31 mouse cellular contexts compared by ENCODE assay signal in genomic region chr4:88935316-88935715, GRCm38 (mm10). TPM values are rescaled to one million over a fixed set of nuclear protein-coding genes. Genes with fewer than 3 reads are reported as not detected.
A peak's percentile ranks its signal among the peaks of the same experiment; 100 is the strongest.
DNase-seq lines count a peak whose midpoint lies in the region; ATAC-seq lines count a peak whose summit lies in the region.
"Had no signal": no experiment of that assay in that cellular context is flagged by ENCODE, and none has a peak within 500 bp of the region (broad histone marks: within the 10 kb centered on the region; RNA-seq: fewer than 3 reads in every experiment).

No protein-coding gene starts in this region.

- peaks cover 25% of the 10 kb centered on the region for H3K27me3 ChIP-seq in embryonic facial prominence, embryonic 15.5 days
- peaks cover 12% of the 10 kb centered on the region; the same call in 1 of the 2 replicates for H3K27me3 ChIP-seq in intestine, embryonic 16.5 days (replicated peaks; ENCODE audit: control insufficient read depth, insufficient read depth, low read length)
- H3K27me3 ChIP-seq in hindbrain, embryonic 10.5 days (ENCODE audit: insufficient read depth, poor library complexity, severe bottlenecking) = peaks cover 53% of the 10 kb centered on the region

- 0 out of 2 replicates have a peak overlapping the region, but pooled peaks have one; percentile 21 for H3K4me2 ChIP-seq in embryonic facial prominence, embryonic 15.5 days (replicated peaks)
- peak overlapping the region; percentile 27 for H3K4me2 ChIP-seq in intestine, embryonic 16.5 days (ENCODE audit: low read depth, low read length)
- H3K4me2 ChIP-seq: heart, embryonic 11.5 days; hindbrain, embryonic 12.5 days; liver, embryonic 13.5 days; lung, embryonic 15.5 days; midbrain, embryonic 11.5 days had no signal

- ATAC-seq in embryonic facial prominence, embryonic 15.5 days (ENCODE audit: insufficient number of reproducible peaks, low FRiP score, low TSS enrichment, low read depth) = no peak
- ATAC-seq in intestine, embryonic 16.5 days = no peak
- ATAC-seq: CD4-positive, CD25-positive, alpha-beta regulatory T cell, adult 4 months; forebrain, postnatal 0 days had no signal

- no peak overlapping the region for H3K27ac ChIP-seq in embryonic facial prominence, embryonic 15.5 days (replicated peaks)
- H3K27ac ChIP-seq in intestine, embryonic 16.5 days (ENCODE audit: low read length) = peak overlapping the region; percentile 84
- no peak overlapping the region for H3K27ac ChIP-seq in hindbrain, embryonic 10.5 days
- H3K27ac ChIP-seq: forebrain, embryonic 10.5 days; hindbrain, embryonic 12.5 days; liver, embryonic 13.5 days; lung, embryonic 15.5 days had no signal

- H3K4me1 ChIP-seq in embryonic facial prominence, embryonic 15.5 days = peaks cover 8% of the 10 kb centered on the region
- peaks cover 3% of the 10 kb centered on the region; the same call in 1 of the 2 replicates for H3K4me1 ChIP-seq in intestine, embryonic 16.5 days (ENCODE audit: control insufficient read depth, insufficient read depth, low read length)
- peaks cover 11% of the 10 kb centered on the region for H3K4me1 ChIP-seq in hindbrain, embryonic 10.5 days (replicated peaks)

- no peaks in the 10 kb centered on the region for H3K9me3 ChIP-seq in embryonic facial prominence, embryonic 15.5 days (replicated peaks)
- no peaks in the 10 kb centered on the region for H3K9me3 ChIP-seq in intestine, embryonic 16.5 days (ENCODE audit: control insufficient read depth, low read length)
- H3K9me3 ChIP-seq in hindbrain, embryonic 10.5 days = no peaks in the 10 kb centered on the region
- H3K9me3 ChIP-seq: forebrain, embryonic 10.5 days; hindbrain, embryonic 12.5 days; liver, embryonic 13.5 days; lung, embryonic 15.5 days had no signal

- peak overlapping the region; percentile 8 for H3K4me3 ChIP-seq in embryonic facial prominence, embryonic 15.5 days (replicated peaks)
- peak overlapping the region; percentile 25 for H3K4me3 ChIP-seq in intestine, embryonic 16.5 days (ENCODE audit: low read length)
- no peak overlapping the region for H3K4me3 ChIP-seq in hindbrain, embryonic 10.5 days
- H3K4me3 ChIP-seq: forebrain, embryonic 10.5 days; hindbrain, embryonic 12.5 days; liver, embryonic 13.5 days; lung, embryonic 15.5 days had no signal

- DNase-seq in retina, postnatal 1 day = peak; percentile 10
- no peak for DNase-seq in retina, embryonic 14.5 days (ENCODE audit: low spot score)
- DNase-seq in hindbrain, embryonic 10.5 days (ENCODE audit: low spot score) = no peak
- DNase-seq in layer of hippocampus, postnatal 14 days (ENCODE audit: low spot score in 2 of 2) = no peak
- DNase-seq in gastrocnemius, postnatal 4 days (ENCODE audit: low spot score in 2 of 2) = no peak
- DNase-seq in gastrocnemius, postnatal 25 days = no peak
- DNase-seq: adrenal gland, postnatal 36 days; cerebellum, adult 18-20 months; cerebellum, postnatal 36 days; forebrain, postnatal 0 days; heart, postnatal 10 days; kidney, adult 11 months; layer of hippocampus, postnatal 36 days; left cerebral cortex, postnatal 4 days; liver, embryonic 13.5 days; lung, postnatal 4 days; right cerebral cortex, adult 18-20 months; spleen, adult 18-20 months had no signal

- H3K9ac ChIP-seq in embryonic facial prominence, embryonic 15.5 days = no peak overlapping the region
- H3K9ac ChIP-seq in intestine, embryonic 16.5 days (ENCODE audit: low read depth, low read length) = peak overlapping the region; percentile 53
- H3K9ac ChIP-seq: forebrain, postnatal 0 days; hindbrain, embryonic 12.5 days; liver, embryonic 13.5 days; lung, embryonic 15.5 days had no signal

- WGBS in embryonic facial prominence, embryonic 15.5 days = 36% methylated on average over 7 of the region's 7 CpGs
- WGBS in intestine, embryonic 16.5 days = 56% methylated on average over 7 of the region's 7 CpGs
- 72% methylated on average over 7 of the region's 7 CpGs for WGBS in hindbrain, embryonic 10.5 days

- H3K36me3 ChIP-seq in embryonic facial prominence, embryonic 15.5 days = no peaks in the 10 kb centered on the region
- no peaks in the 10 kb centered on the region for H3K36me3 ChIP-seq in intestine, embryonic 16.5 days (ENCODE audit: control insufficient read depth, insufficient read depth, low read length)
- H3K36me3 ChIP-seq in hindbrain, embryonic 10.5 days = no peaks in the 10 kb centered on the region
- H3K36me3 ChIP-seq: forebrain, embryonic 10.5 days; G1E; hindbrain, embryonic 12.5 days; liver, embryonic 13.5 days; lung, embryonic 15.5 days had no signal

RNA-seq across cellular contexts. Expression of gene Ifne, which starts 55.3 kb away (rescaled TPM):
- not detected in 2 replicates for polyA plus RNA-seq in embryonic facial prominence, embryonic 15.5 days (2015; fragmentation: Nextera tagmentation; extraction: Ambion mirVana)
- not detected in 2 replicates for polyA plus RNA-seq in intestine, embryonic 16.5 days (2015; fragmentation: Nextera tagmentation; extraction: Ambion mirVana)
- polyA plus RNA-seq in hindbrain, embryonic 10.5 days (2016; fragmentation: Nextera tagmentation; extraction: Ambion mirVana) = not detected in 2 replicates
- total RNA-seq in layer of hippocampus, postnatal 14 days (2021) = not detected
- not detected for total RNA-seq in gastrocnemius, postnatal 4 days (2021)
- not detected for total RNA-seq in gastrocnemius, postnatal 25 days (2021)
- total RNA-seq: adrenal gland, postnatal 36 days; forebrain, postnatal 0 days; G1E; heart, postnatal 10 days; layer of hippocampus, postnatal 36 days; left cerebral cortex, postnatal 4 days had no signal
- polyA plus RNA-seq: CD4-positive, CD25-positive, alpha-beta regulatory T cell, adult 4 months; forebrain, embryonic 10.5 days; forebrain, postnatal 0 days; G1E; gonadal fat pad, adult 2 months; heart, embryonic 11.5 days; hindbrain, embryonic 12.5 days; kidney, embryonic 16.5 days; large intestine, adult 2 months; liver, embryonic 13.5 days; lung, embryonic 15.5 days; midbrain, embryonic 11.5 days; neural tube, embryonic 11.5 days had no signal
